Mouse (Mus musculus): ENCODE data around the gene Mre11a.

DNA sequence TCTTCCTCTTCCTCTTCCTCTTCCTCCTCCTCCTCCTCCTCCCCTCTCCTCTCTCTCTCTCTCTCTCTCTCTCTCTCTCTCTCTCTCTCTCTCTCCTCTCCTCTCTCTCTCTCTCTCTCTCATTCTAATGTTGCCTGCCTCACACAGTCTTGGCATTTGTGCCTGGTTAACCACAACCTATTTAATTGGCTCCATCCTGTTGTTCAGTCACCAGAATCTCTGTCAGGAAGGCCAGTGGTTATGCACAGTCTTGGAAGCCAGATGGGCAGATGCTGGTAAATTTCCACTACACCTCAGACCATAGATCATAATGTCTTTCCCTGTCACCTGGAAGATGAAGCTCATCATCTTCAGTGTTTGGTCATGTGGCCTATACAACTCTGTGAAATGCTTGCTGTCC, 25.2 kb upstream of the Mre11a start:
- TF ChIP-seq EP300 (IDR thresholded peaks at IDR 0.05) (no peak), CTCF (IDR thresholded peaks at IDR 0.05) (no peak)

Measured in lung, postnatal 0 days (tissue).